Mouse (Mus musculus) embryonic facial prominence, embryonic 10.5 days (tissue): Measurements from ENCODE around the gene Svip. TPM values are rescaled to one million over a fixed set of nuclear protein-coding genes. Genes with fewer than 3 reads are reported as not detected.

Experiments
- polyA plus RNA-seq: library from polyadenylated mRNA; unstranded; fragments of >200 nt; fragmentation: Nextera tagmentation; extraction: Ambion mirVana; gene quantifications from 2 replicates; pipeline ENCODE4 v1.2.1, GENCODE M21; 2016

Gene Svip
- polyA plus RNA-seq, 1 experiment from 2014 or later: 8.6 TPM

Other genes starting within 250 kb of the Svip start
- 28.2 and 30.1 TPM in 2 replicates for gene Gas2, start 144.0 kb downstream of the Svip start, polyA plus RNA-seq
- gene Fancf, start 143.8 kb downstream of the Svip start, polyA plus RNA-seq: 10.0 and 10.1 TPM in 2 replicates
- gene 1700015G11Rik, start 9.7 kb upstream of the Svip start, polyA plus RNA-seq: not detected in 2 replicates